Mouse (Mus musculus) kidney, adult 9 months (tissue): Measurements from ENCODE around the gene Ston1.

Experiments
- DNase-seq: peaks from one replicate; pipeline ENCODE4 v3.0.0; 2022

The Ston1 gene

GRCm38 (mm10) chr17:88588228-88588627 lies 9.3 kb upstream of the Ston1 start:
- DNase-seq = no peak

GRCm38 (mm10) chr17:88590251-88590650 lies 7.2 kb upstream of the Ston1 start:
- DNase-seq = no peak

GRCm38 (mm10) chr17:88595071-88595470 lies 2.4 kb upstream of the Ston1 start:
- DNase-seq = no peak

- no peak for DNase-seq
These were observed 1.4 kb upstream of the Ston1 start for GRCm38 (mm10) chr17:88596068-88596467.

- DNase-seq = no peak
These were observed 801 bp upstream of the Ston1 start for GRCm38 (mm10) chr17:88596544-88597221.

- DNase-seq = no peak
These were observed 554 bp downstream of the Ston1 start for GRCm38 (mm10) chr17:88598056-88598420.

- DNase-seq = no peak
These were observed 1.3 kb downstream of the Ston1 start for GRCm38 (mm10) chr17:88598570-88599368.

GRCm38 (mm10) chr17:88600492-88601026 lies 3.1 kb downstream of the Ston1 start:
- peak; percentile 23 for DNase-seq

- no peak for DNase-seq
These were observed 6.5 kb downstream of the Ston1 start for GRCm38 (mm10) chr17:88603943-88604342.

- no peak for DNase-seq
These were observed 8.6 kb downstream of the Ston1 start for GRCm38 (mm10) chr17:88606056-88606455.

- no peak for DNase-seq
These were observed 11.9 kb downstream of the Ston1 start for GRCm38 (mm10) chr17:88609361-88609760.

- DNase-seq = no peak
These were observed 13.6 kb downstream of the Ston1 start for GRCm38 (mm10) chr17:88611057-88611456.

GRCm38 (mm10) chr17:88613172-88613571 lies 15.7 kb downstream of the Ston1 start:
- DNase-seq = no peak

GRCm38 (mm10) chr17:88613721-88614120 lies 16.2 kb downstream of the Ston1 start:
- no peak for DNase-seq

GRCm38 (mm10) chr17:88614234-88614633 lies 16.8 kb downstream of the Ston1 start:
- DNase-seq = no peak

GRCm38 (mm10) chr17:88614733-88615132 lies 17.2 kb downstream of the Ston1 start:
- DNase-seq = no peak

GRCm38 (mm10) chr17:88615492-88616155 lies 18.1 kb downstream of the Ston1 start:
- DNase-seq = no peak

- no peak for DNase-seq
These were observed 23.5 kb downstream of the Ston1 start for GRCm38 (mm10) chr17:88620935-88621334.

GRCm38 (mm10) chr17:88621374-88621773 lies 23.9 kb downstream of the Ston1 start:
- DNase-seq = no peak

- DNase-seq = no peak
These were observed 25.2 kb downstream of the Ston1 start for GRCm38 (mm10) chr17:88622711-88623110.

- DNase-seq = no peak
These were observed 26.9 kb downstream of the Ston1 start for GRCm38 (mm10) chr17:88624386-88624785.

- no peak for DNase-seq
These were observed 27.9 kb downstream of the Ston1 start for GRCm38 (mm10) chr17:88625350-88625749.

GRCm38 (mm10) chr17:88625931-88626330 lies 28.4 kb downstream of the Ston1 start:
- no peak for DNase-seq
